Mouse (Mus musculus) kidney, adult 2 months (tissue): ENCODE data around the gene Gm10644.

ENCODE experiments used
- CTCF ChIP-seq: fragments of 200-500 bp; conservative IDR thresholded peaks from 2 replicates; pipeline ENCODE4 v1.5.1; 2011; ENCODE audit warnings: low read depth, mild to moderate bottlenecking, control low read depth, low read length, moderate library complexity, mixed read lengths; ENCODE audit not compliant: insufficient read depth, insufficient read length
- POLR2A ChIP-seq: fragments of 200-500 bp; IDR thresholded peaks from one replicate; pipeline ENCODE4 v1.6.1; 2011; ENCODE audit warnings: low read depth, low read length, control low read depth

DNA sequence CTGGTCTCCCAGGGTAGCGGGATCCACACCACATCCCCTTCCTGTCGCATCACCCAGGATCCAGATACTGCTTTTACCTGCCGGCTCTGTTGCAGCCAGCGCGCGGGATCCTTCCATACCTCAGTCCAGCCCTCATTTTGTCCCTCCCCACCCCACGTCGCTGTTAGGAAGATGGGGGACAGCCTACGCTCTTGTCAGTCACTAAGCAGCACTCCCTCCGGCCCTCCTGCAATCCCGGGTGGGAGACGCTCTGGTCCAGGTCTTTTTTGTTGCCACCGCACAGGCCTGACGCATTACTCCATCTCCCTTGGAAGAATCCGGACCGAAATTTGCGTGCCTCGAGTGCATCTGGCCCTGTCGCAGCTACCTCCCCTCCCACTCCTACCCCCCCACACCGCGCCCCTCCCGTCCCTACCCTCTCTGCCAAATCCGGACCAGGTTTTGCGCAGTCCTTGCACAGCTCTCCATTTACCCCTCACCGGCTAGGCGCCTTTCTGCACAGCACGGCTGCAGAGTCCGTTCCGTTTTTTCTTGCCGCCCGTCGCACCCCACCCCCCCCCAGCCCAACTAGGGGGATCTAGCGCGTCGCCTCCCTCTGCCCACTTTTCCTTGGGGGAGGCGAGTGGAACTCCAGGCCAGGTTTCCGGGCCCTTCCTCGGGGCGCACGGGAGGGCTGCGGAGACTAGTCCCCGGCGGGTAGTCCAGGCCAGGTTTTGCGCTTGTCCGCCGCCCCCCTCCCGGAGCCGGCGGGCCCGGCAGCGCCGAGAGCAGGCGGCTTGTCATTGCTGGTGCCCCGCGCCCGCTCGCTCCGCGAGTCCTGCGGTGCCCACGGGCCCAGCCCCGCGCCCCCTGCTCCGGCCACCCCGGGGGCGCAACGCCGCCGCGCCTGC, 55.4 kb downstream of the Gm10644 start, which contains the start of gene Adgrl1:
- TF ChIP-seq CTCF (no peak), POLR2A (no peak)
